Mouse (Mus musculus) G1E (cell line): ENCODE results near the gene Tnk2.
A peak's percentile ranks its signal among the peaks of the same experiment; 100 is the strongest.

Experiments used
- CTCF ChIP-seq: IDR thresholded peaks from 2 replicates; pipeline ENCODE4 v1.5.1; 2012; ENCODE audit warnings: low read depth, low read length, inconsistent platforms, mixed read lengths
- GATA2 ChIP-seq: IDR thresholded peaks from 2 replicates; pipeline ENCODE4 v1.6.1; 2012; ENCODE audit warnings: low read depth, low read length, inconsistent platforms, borderline replicate concordance
- POLR2AphosphoS5 ChIP-seq: IDR thresholded peaks from 2 replicates; pipeline ENCODE4 v1.6.1; 2012; ENCODE audit warnings: low read depth, low read length, inconsistent platforms; ENCODE audit not compliant: insufficient replicate concordance

DNA sequence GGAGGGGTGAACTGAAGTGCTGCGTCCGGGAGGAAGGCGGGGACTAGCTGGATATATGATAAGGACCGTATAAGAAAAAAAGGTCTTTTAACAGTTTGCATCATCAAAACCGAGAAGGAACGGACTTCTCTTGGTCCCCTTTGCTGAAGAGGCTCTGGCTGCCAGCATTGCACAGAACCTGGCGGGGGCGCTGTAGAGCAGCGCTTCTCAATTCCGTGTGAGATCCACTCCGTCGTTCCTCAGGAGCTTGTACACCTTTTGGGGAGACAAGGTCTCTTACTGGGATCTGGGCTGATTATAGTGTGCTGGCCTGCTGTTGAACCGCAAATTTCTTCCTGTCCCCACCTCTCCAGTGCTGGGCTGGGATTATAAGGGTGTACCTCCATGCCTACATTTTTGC, 71.7 kb downstream of the Tnk2 start:
- TF ChIP-seq CTCF (peak; percentile 52; the same call in 1 of the 2 replicates), POLR2AphosphoS5 (no peak), GATA2 (no peak)
